Comparison of ENCODE assay signal across 26 mouse cellular contexts in genomic region chr2:128805341-128805740, GRCm38 (mm10). TPM values are rescaled to one million over a fixed set of nuclear protein-coding genes. Genes with fewer than 3 reads are reported as not detected.
"Had no signal": no experiment of that assay in that cellular context is flagged by ENCODE, and none has a peak within 500 bp of the region (broad histone marks: within the 10 kb centered on the region; RNA-seq: fewer than 3 reads in every experiment).

No protein-coding gene starts in this region.

- H3K27ac ChIP-seq: gastrocnemius, adult 2 months; heart, embryonic 10.5 days; hindbrain, embryonic 10.5 days; hindbrain, embryonic 12.5 days; hindbrain, embryonic 14.5 days; intestine, embryonic 15.5 days; limb, embryonic 10.5 days; limb, embryonic 12.5 days; liver, embryonic 13.5 days had no signal

- H3K4me1 ChIP-seq: heart, embryonic 10.5 days; heart, embryonic 12.5 days; hindbrain, embryonic 10.5 days; hindbrain, embryonic 12.5 days; intestine, embryonic 15.5 days; limb, embryonic 10.5 days; limb, embryonic 12.5 days; liver, embryonic 13.5 days had no signal

- ATAC-seq: hindbrain, embryonic 16.5 days; inflammation-experienced regulatory T-cells, adult 6 months; intestine, embryonic 15.5 days had no signal

- H3K9ac ChIP-seq: heart, embryonic 12.5 days; hindbrain, embryonic 12.5 days; hindbrain, embryonic 14.5 days; intestine, embryonic 15.5 days; limb, embryonic 12.5 days; liver, embryonic 13.5 days had no signal

- DNase-seq: gastrocnemius, adult 2 months; gastrocnemius, postnatal 10 days; gastrocnemius, postnatal 25 days; heart, postnatal 10 days; heart, postnatal 4 days; kidney, adult 18-20 months; kidney, adult 8-10 months; kidney, postnatal 10 days; kidney, postnatal 25 days; kidney, postnatal 4 days; liver; liver, embryonic 13.5 days had no signal

- H3K4me2 ChIP-seq: heart, embryonic 12.5 days; hindbrain, embryonic 12.5 days; hindbrain, embryonic 14.5 days; intestine, embryonic 15.5 days; limb, embryonic 12.5 days; liver, embryonic 11.5 days; liver, embryonic 13.5 days had no signal

- H3K9me3 ChIP-seq: heart, embryonic 10.5 days; heart, embryonic 12.5 days; hindbrain, embryonic 10.5 days; hindbrain, embryonic 12.5 days; intestine, embryonic 15.5 days; limb, embryonic 12.5 days; liver, embryonic 13.5 days had no signal

- H3K4me3 ChIP-seq: gastrocnemius, adult 2 months; heart, embryonic 10.5 days; heart, embryonic 12.5 days; hindbrain, embryonic 10.5 days; hindbrain, embryonic 12.5 days; intestine, embryonic 15.5 days; layer of hippocampus, adult 2 months; left cerebral cortex, adult 2 months; limb, embryonic 10.5 days; limb, embryonic 12.5 days; liver, embryonic 13.5 days had no signal

- H3K27me3 ChIP-seq: heart, embryonic 12.5 days; hindbrain, embryonic 12.5 days; intestine, embryonic 15.5 days; limb, embryonic 12.5 days; liver, embryonic 13.5 days had no signal

RNA-seq across cellular contexts. Expression of gene Fbln7, which starts 57.4 kb away (rescaled TPM):
- total RNA-seq: granulocyte monocyte progenitor cell, adult 5-6 weeks had no signal
